Mouse (Mus musculus) midbrain, embryonic 10.5 days (tissue): Measurements from ENCODE around the gene Pak1. TPM values are rescaled to one million over a fixed set of nuclear protein-coding genes. Genes with fewer than 3 reads are reported as not detected.

Source experiments
- DNase-seq: peaks from one replicate; pipeline ENCODE4 v3.0.0-alpha.2; 2017; ENCODE audit warnings: low spot score
- H3K27ac ChIP-seq: fragments of 300-500 bp; sonication (generic); replicated peaks from 2 replicates; pipeline ENCODE4 v1.5.1; 2016; ENCODE audit warnings: mild to moderate bottlenecking
- H3K27me3 ChIP-seq: fragments of 300-500 bp; sonication (generic); 2 replicates; pipeline ENCODE4 v1.6.1; 2016; ENCODE audit warnings: low read depth, mild to moderate bottlenecking; ENCODE audit not compliant: poor library complexity, severe bottlenecking
- H3K36me3 ChIP-seq: fragments of 300-500 bp; sonication (generic); 2 replicates; pipeline ENCODE4 v1.6.1; 2016; ENCODE audit warnings: mild to moderate bottlenecking, moderate library complexity
- H3K4me1 ChIP-seq: fragments of 300-500 bp; sonication (generic); 2 replicates; pipeline ENCODE4 v1.6.1; 2016
- H3K4me3 ChIP-seq: fragments of 300-500 bp; sonication (generic); 2 replicates; pipeline ENCODE4 v1.5.1; 2016; ENCODE audit warnings: mild to moderate bottlenecking, moderate library complexity
- H3K9me3 ChIP-seq: fragments of 300-500 bp; sonication (generic); replicated peaks from 2 replicates; pipeline ENCODE4 v1.6.1; 2016; ENCODE audit warnings: mild to moderate bottlenecking
- WGBS: fragments of 180-500 bp; shearing (Covaris S2); methylation state at CpG from one replicate; pipeline ENCODE4 v1.1.7; 2016; 5-methylcytosine and 5-hydroxymethylcytosine counted together
- polyA plus RNA-seq: library from polyadenylated mRNA; unstranded; fragments of >200 nt; fragmentation: Nextera tagmentation; extraction: Ambion mirVana; gene quantifications from 2 replicates; pipeline ENCODE4 v1.2.1, GENCODE M21; 2016

The Pak1 gene
- polyA plus RNA-seq, 1 experiment from 2014 or later: 70.4 TPM

DNA sequence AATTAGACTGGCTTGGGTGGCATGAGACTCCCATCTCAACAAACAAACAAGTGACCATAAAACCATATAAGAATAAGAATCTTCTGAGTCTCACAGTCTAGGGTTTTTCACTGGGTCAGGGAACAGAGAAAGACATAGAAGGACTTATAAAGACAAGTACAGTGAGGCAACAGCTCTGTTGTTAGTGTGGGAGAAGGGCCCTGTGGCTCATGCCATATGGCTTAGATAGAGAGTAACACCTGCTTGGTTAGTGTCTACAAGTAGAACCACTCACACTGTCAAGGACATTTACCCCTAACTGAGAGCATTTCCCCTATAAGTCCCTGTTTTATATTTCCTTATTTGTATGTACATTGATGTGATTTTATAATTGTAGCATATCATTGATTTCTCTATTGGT is 85.0 kb downstream of the Pak1 start:
- no peaks in the 10 kb centered on the region for H3K9me3 ChIP-seq
- no peak overlapping the region for H3K4me3 ChIP-seq
- H3K27ac ChIP-seq: no peak overlapping the region
- DNase-seq: no peak
- H3K4me1 ChIP-seq: no peaks in the 10 kb centered on the region
- H3K27me3 ChIP-seq: no peaks in the 10 kb centered on the region
- H3K36me3 ChIP-seq: peaks cover 21% of the 10 kb centered on the region

DNA sequence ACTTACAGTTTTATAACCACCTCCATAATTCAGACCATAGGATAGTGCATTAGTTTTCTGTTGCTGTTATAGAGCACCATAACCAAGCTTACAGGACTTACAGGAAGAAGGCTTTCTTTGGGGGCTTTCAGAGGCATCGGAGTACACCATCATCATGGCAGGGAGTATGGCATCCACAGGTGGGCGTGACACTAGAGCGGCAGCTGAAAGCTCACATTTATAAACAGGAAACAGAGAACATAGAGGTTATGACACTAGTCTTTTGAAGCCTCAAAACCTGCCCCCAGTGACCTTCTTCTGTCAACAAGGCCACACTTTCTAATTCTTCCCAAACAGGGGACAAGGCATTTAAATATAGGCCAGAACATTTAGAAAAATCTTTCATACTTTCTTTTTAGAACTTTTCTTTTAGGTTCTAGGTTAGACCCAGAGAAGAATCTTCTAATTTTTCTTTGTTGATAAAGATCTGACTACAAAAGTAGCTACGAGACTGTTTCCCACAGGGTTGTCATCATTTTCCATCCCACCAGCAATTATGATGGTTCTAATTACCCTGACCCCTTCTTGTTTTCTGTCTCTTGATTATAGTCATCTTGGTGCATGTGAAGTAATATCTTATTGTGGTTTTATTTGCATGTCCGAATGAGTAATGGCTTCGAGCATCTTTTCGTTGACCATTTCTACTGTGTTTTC is 89.7 kb downstream of the Pak1 start:
- no peak for DNase-seq
- no peak overlapping the region for H3K27ac ChIP-seq
- no peak overlapping the region for H3K4me3 ChIP-seq
- 89% methylated on average over 7 of the region's 7 CpGs for WGBS
- H3K9me3 ChIP-seq: no peaks in the 10 kb centered on the region
- H3K27me3 ChIP-seq: no peaks in the 10 kb centered on the region
- no peaks in the 10 kb centered on the region for H3K4me1 ChIP-seq
- H3K36me3 ChIP-seq: peaks cover 13% of the 10 kb centered on the region

DNA sequence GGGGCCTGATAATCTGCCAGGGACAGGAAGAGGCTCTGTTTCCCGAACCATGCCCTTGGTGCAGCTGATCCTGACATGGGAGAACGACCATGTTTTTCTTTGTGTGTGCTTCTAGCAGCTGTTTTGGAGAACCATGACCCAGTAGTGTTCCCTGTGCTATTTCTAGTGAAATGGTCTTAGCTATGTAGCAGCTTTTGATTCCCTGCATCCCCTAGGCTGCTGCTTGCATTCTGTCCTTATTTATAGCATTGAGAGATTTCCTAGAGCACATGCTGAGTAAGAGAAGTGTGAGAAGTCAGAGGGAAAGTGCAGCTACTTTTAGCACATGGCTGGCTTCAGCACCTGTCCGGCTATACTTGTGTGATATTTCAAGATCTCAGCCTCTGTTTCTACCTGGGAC is 123.3 kb downstream of the Pak1 start:
- Histone ChIP-seq H3K4me1 (no peaks in the 10 kb centered on the region), H3K4me3 (no peak overlapping the region), H3K36me3 (peaks cover 61% of the 10 kb centered on the region), H3K27ac (no peak overlapping the region), H3K27me3 (no peaks in the 10 kb centered on the region), H3K9me3 (no peaks in the 10 kb centered on the region)
- WGBS: 84% methylated on average over 3 of the region's 3 CpGs
- DNase-seq: no peak

DNA sequence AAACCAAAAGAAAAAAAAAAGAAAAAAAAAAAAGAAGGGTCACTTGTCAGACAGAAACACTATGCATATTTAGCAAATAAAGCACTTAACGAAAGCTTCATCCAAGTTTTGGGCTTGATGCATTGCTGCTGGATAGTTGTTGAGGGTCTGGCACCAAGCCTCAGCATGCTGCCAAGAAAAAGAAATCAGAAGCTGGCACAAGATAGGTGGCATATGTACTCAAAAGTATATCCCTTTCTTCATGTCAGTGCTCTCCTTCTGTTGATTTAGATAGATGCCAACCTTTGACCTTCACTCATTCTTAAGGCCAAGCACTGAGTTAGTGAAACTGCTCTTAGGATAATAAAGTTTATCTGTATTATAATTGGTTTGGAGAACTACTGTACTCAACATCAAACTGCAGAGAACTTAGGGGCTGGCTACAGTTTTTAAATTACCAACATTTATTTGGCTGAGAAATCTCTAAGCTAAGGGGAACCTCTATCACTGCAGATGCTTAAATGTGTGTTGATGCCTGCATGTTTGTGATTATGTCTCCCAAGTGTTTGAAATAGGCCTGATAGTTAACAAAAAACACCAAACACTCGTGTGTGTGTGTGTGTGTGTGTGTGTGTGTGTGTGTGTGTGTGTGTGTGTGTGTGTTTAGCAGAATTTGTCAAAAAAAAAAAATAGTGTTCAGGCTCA is 126.6 kb downstream of the Pak1 start:
- H3K9me3 ChIP-seq: no peaks in the 10 kb centered on the region
- DNase-seq: no peak
- no peaks in the 10 kb centered on the region for H3K27me3 ChIP-seq
- peaks cover 34% of the 10 kb centered on the region for H3K36me3 ChIP-seq
- H3K4me3 ChIP-seq: no peak overlapping the region
- no peak overlapping the region for H3K27ac ChIP-seq
- 81% methylated on average over 2 of the region's 2 CpGs for WGBS
- H3K4me1 ChIP-seq: no peaks in the 10 kb centered on the region

DNA sequence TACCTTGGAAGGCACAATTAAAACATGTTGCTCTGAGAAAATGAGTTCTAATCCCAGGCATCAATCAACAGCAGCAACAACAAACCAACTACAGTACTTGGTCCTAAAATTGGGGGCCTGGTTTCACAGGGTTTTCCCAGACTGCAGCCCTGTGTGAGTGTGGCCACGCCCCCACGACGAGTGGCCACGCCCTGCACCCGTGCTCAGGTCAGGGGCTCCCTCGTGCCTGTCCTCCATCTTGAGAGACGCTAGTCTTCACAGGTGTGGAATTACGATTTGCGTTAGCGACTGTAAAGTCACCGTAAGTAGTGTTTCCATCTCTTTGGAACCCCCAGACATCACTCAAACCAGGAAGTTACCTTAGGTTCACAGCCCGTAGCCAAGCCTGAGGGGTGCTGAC is 131.4 kb downstream of the Pak1 start, which contains the start of gene Gdpd4:
Gene Gdpd4 (plus strand): TSS at position 214 of the 400 bp plus-strand sequence.
- H3K27me3 ChIP-seq: no peaks in the 10 kb centered on the region
- no peak for DNase-seq
- no peaks in the 10 kb centered on the region for H3K9me3 ChIP-seq
- 83% methylated on average over 12 of the region's 12 CpGs for WGBS
- no peak within 1 kb of the TSS for H3K27ac ChIP-seq
- no peaks in the 10 kb centered on the region for H3K36me3 ChIP-seq
- H3K4me3 ChIP-seq: no peak within 1 kb of the TSS
- H3K4me1 ChIP-seq: no peaks in the 10 kb centered on the region

DNA sequence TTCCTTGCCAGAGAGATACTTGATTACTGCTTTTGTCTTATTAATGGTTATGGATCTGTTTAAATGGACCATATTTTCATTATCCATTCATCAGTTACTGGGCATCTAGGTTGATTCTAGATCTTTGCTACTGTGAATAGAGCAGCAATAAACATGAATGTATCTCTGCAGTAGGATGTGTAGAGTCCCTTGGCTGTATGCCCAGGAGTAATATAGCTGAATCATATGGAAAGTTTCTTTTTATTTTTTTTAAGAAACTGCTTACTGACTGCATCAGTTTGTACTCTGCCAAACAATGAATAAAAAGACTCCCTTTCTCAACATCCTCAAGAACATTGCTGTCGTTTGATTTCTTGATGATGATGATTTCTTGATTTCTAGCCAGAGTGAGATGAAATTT is 137.5 kb downstream of the Pak1 start:
- DNase-seq: no peak
- Histone ChIP-seq H3K27ac (no peak overlapping the region), H3K36me3 (no peaks in the 10 kb centered on the region), H3K27me3 (no peaks in the 10 kb centered on the region), H3K4me3 (no peak overlapping the region), H3K9me3 (no peaks in the 10 kb centered on the region), H3K4me1 (no peaks in the 10 kb centered on the region)
- 84% methylated on average over 1 of the region's 1 CpGs for whole genome bisulfite sequencing

DNA sequence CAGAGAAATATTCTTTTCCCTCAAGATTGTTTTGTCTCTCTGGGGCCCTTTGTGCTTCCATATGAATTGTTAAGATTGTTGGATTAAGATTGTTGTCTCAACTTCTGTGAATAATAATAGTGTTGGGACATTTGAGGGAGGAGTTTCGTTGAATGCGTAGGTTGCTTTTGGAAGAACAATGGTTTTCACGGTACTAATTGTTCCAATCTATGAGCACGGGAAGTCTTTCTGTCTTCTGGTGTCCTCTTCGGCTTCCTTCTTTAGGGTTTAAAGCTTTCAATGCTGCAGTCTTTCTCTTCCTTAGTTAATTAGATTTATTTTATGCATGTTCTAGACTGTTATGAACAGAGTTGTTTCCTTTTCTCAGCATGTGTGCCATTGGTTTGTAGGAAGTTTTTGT is 138.6 kb downstream of the Pak1 start:
- Histone ChIP-seq H3K27me3 (no peaks in the 10 kb centered on the region), H3K27ac (no peak overlapping the region), H3K36me3 (no peaks in the 10 kb centered on the region), H3K9me3 (0 out of 2 replicates have a peak, but pooled peaks cover 3% of the 10 kb centered on the region), H3K4me3 (no peak overlapping the region), H3K4me1 (no peaks in the 10 kb centered on the region)
- 94% methylated on average over 5 of the region's 5 CpGs for WGBS
- DNase-seq: no peak

DNA sequence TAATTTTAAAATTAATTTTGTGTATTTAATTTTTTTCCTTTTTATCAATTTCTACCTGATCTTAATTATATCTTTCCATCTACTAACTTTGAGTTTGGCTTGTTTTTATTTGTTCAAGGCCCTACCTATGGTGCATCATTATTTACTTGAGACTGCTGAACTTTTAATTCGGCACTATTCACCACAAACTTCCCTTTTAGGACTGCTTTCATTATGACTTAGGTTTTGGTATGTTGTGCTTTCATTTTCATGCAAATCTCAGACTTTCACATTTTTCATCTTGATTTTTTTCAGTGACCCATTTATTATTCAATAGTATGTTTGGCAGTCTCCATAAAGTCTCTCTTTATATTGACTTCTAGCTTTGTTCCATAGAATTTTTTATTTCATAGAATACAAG is 156.1 kb downstream of the Pak1 start:
- Histone ChIP-seq H3K36me3 (no peaks in the 10 kb centered on the region), H3K27ac (no peak overlapping the region), H3K27me3 (no peaks in the 10 kb centered on the region), H3K9me3 (no peaks in the 10 kb centered on the region), H3K4me3 (no peak overlapping the region), H3K4me1 (no peaks in the 10 kb centered on the region)
- WGBS: 91% methylated on average over 1 of the region's 1 CpGs
- no peak for DNase-seq

Other genes with a start within 250 kb of the Pak1 start
- 36.7 and 38.0 TPM in 2 replicates for gene Aamdc, start 209.0 kb upstream of the Pak1 start, polyA plus RNA-seq
- gene Rsf1, start 208.7 kb upstream of the Pak1 start, polyA plus RNA-seq: 21.3 and 23.6 TPM in 2 replicates
- gene Clns1a, start 91.9 kb upstream of the Pak1 start, polyA plus RNA-seq: 262 and 299 TPM in 2 replicates
- 5.3 and 5.7 TPM in 2 replicates for gene Aqp11, start 50.3 kb upstream of the Pak1 start, polyA plus RNA-seq
- gene Gdpd4, start 131.4 kb downstream of the Pak1 start, polyA plus RNA-seq: not detected in 2 replicates